Mouse (Mus musculus) hindbrain, embryonic 14.5 days (tissue): ENCODE measurements around the gene Hist1h4n. TPM values are rescaled to one million over a fixed set of nuclear protein-coding genes. Genes with fewer than 3 reads are reported as not detected.
"Not testable (repeated sequence)": the region's sequence is repeated elsewhere in the genome, so short reads cannot be mapped to it uniquely, and the experiment has no call there.

ENCODE experiments used
- ATAC-seq: fragments of 200-750 bp; cut with Nextera tagmentation; 2 replicates; pipeline ENCODE4 v1.8.0; 2017; ENCODE audit warnings: moderate number of reproducible peaks, mild to moderate bottlenecking, moderate TSS enrichment, moderate library complexity; ENCODE audit not compliant: low FRiP score
- DNase-seq: peaks from one replicate; pipeline ENCODE4 v3.0.0-alpha.2; 2015; ENCODE audit warnings: low spot score
- H3K27ac ChIP-seq: fragments of 300-500 bp; sonication (generic); 2 replicates; pipeline ENCODE4 v1.5.1; 2014; ENCODE audit warnings: mild to moderate bottlenecking, moderate library complexity
- H3K27me3 ChIP-seq: fragments of 300-500 bp; sonication (generic); 2 replicates; pipeline ENCODE4 v1.6.1; 2014; ENCODE audit warnings: mild to moderate bottlenecking, low read length, mixed read lengths; ENCODE audit not compliant: control insufficient read depth, insufficient read depth
- H3K36me3 ChIP-seq: fragments of 300-500 bp; sonication (generic); replicated peaks from 2 replicates; pipeline ENCODE4 v1.6.1; 2014; ENCODE audit not compliant: control insufficient read depth, insufficient read depth
- H3K4me1 ChIP-seq: fragments of 300-500 bp; sonication (generic); replicated peaks from 2 replicates; pipeline ENCODE4 v1.6.1; 2014; ENCODE audit warnings: antibody characterized with exemption, low read length, mixed read lengths; ENCODE audit not compliant: control insufficient read depth, insufficient read depth
- H3K4me2 ChIP-seq: fragments of 300-500 bp; sonication (generic); replicated peaks from 2 replicates; pipeline ENCODE4 v1.6.1; 2014; ENCODE audit warnings: mild to moderate bottlenecking, moderate library complexity
- H3K4me3 ChIP-seq: fragments of 300-500 bp; sonication (generic); replicated peaks from 2 replicates; pipeline ENCODE4 v1.5.1; 2014; ENCODE audit warnings: mild to moderate bottlenecking, low read length
- H3K9ac ChIP-seq: fragments of 300-500 bp; sonication (generic); 2 replicates; pipeline ENCODE4 v1.6.1; 2014
- H3K9me3 ChIP-seq: fragments of 300-500 bp; sonication (generic); 2 replicates; pipeline ENCODE4 v1.6.1; 2016; ENCODE audit warnings: low read length; ENCODE audit not compliant: control insufficient read depth
- WGBS: fragments of 180-500 bp; shearing (Covaris S2); extraction: QIAGEN DNeasy Blood & Tissue Kit; methylation state at CpG from one replicate; pipeline ENCODE4 v1.1.7; 2014; 5-methylcytosine and 5-hydroxymethylcytosine counted together
- polyA plus RNA-seq: library from polyadenylated mRNA; unstranded; fragments of >200 nt; fragmentation: Nextera tagmentation; extraction: Ambion mirVana; gene quantifications from 2 replicates; pipeline ENCODE4 v1.2.1, GENCODE M21; 2014

Gene Hist1h4n
- polyA plus RNA-seq: 5.5 and 8.9 TPM in 2 replicates

DNA sequence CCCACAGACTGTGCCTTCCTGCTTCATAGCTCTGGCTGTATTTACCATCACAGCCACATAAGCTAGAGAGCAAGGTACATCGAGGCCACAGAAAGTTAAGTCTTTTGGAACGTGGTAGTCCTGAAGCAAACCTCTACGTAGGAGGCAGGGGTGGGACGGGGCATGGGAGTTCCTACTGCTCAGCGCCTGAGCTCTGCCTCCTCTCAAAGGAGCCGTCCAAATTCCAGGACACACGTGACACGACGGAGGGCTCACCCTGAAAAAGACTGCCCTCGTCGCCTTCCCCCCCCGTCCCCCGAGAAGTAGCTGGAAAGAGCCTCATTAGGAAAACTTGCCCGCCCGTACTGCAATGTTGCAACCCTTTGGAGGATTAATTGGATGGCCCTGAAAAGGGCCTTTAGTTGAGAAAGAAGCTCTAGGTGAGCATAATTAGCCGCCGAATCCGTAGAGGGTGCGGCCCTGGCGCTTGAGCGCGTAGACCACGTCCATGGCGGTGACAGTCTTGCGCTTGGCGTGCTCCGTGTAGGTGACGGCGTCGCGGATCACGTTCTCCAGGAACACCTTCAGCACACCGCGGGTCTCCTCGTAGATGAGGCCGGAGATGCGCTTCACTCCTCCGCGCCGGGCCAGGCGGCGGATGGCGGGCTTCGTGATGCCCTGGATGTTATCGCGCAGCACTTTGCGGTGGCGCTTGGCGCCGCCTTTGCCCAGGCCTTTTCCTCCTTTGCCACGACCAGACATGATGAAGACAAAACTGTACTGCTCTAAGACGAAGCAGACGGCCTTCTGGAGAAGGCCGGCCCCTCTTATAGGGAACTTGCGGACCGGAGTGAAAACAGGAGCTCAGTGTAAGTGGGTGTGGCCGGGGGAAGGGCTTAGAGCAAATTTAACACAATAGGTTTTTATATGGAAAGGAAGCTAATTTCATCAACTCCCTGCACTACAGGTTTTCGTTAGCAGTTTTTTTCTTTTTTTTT is at the start of gene Hist1h4n:
Gene Hist1h4n, minus strand, starts transcription at position 779 of the 977 bp plus-strand sequence.
- H3K9ac ChIP-seq, H3K9me3 ChIP-seq, H3K27me3 ChIP-seq, H3K36me3 ChIP-seq, H3K27ac ChIP-seq, DNase-seq, H3K4me1 ChIP-seq: not testable (repeated sequence)
- 1% methylated on average over 22 of the region's 58 CpGs for WGBS
- Histone ChIP-seq H3K4me3 (peak within 1 kb of the TSS; percentile 14; the same call in 1 of the 2 replicates), H3K4me2 (peak within 1 kb of the TSS; percentile 45)
- ATAC-seq: peak; percentile 89

GRCm38 (mm10) chr13:21880735-21881134 is 48.7 kb upstream of the Hist1h4n start:
- Histone ChIP-seq H3K36me3 (no peaks in the 10 kb centered on the region), H3K9me3 (no peaks in the 10 kb centered on the region), H3K4me3 (no peak overlapping the region), H3K4me2 (no peak overlapping the region), H3K27me3 (0 out of 2 replicates have a peak, but pooled peaks cover 7% of the 10 kb centered on the region), H3K27ac (no peak overlapping the region), H3K4me1 (0 out of 2 replicates have a peak, but pooled peaks cover 4% of the 10 kb centered on the region), H3K9ac (no peak overlapping the region)
- no peak for ATAC-seq
- WGBS: 87% methylated on average over 6 of the region's 6 CpGs
- DNase-seq: no peak

DNA sequence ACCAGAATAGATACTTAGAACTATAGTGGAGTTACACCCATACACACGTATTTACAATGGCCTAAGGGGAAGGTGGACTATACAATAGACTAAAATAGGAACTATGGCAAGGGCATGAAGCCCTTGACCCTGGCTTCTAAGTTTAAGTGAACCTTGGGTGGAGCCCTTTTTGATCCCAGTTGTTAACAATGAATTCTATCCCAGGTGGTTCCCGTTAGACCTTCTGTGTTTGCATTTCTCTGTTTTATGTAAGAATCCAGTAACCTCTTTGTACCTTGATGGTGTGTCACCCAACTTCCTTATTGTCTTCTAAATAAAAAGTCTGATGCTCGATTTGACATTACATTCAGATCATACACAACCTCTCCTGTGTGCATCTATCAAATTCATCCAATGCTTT is 33.5 kb upstream of the Hist1h4n start:
- H3K4me3 ChIP-seq, H3K4me1 ChIP-seq, H3K36me3 ChIP-seq, DNase-seq, H3K27ac ChIP-seq, ATAC-seq, H3K27me3 ChIP-seq, H3K4me2 ChIP-seq, H3K9ac ChIP-seq, H3K9me3 ChIP-seq: not testable (repeated sequence)
- WGBS: 79% methylated on average over 3 of the region's 3 CpGs

DNA sequence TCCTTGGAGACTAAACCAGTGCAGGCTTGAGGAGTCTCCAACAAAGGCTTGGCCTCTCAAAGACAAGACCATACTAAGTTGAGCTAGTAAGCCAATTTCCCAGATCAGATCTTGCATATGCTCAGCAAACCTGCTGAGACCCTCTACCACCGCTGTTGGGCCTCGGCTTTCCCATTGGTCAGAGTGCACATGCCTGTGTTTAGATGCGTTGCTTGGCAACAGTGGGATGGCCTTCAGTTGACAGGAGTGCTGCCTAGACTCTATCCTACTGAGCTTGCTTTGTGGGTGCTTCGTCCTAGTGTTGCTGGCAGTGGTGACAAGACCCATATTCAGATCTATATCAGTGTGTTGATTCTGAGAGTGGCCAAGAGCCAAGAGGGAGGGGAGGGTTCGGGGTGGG is 29.6 kb upstream of the Hist1h4n start:
- Histone ChIP-seq H3K9me3 (peaks cover 6% of the 10 kb centered on the region; the same call in 1 of the 2 replicates), H3K4me1 (no peaks in the 10 kb centered on the region), H3K4me3 (no peak overlapping the region), H3K27ac (no peak overlapping the region), H3K4me2 (no peak overlapping the region), H3K9ac (no peak overlapping the region), H3K27me3 (no peaks in the 10 kb centered on the region), H3K36me3 (no peaks in the 10 kb centered on the region)
- ATAC-seq (no peak), DNase-seq (no peak)
- WGBS: 12% methylated on average over 5 of the region's 5 CpGs

GRCm38 (mm10) chr13:21855698-21856162 is 23.7 kb upstream of the Hist1h4n start:
- ATAC-seq: no peak
- H3K4me2 ChIP-seq: peak overlapping the region; percentile 46
- peak overlapping the region; percentile 37 for H3K4me3 ChIP-seq
- peak; percentile 85 for DNase-seq
- no peak overlapping the region for H3K27ac ChIP-seq
- no peaks in the 10 kb centered on the region for H3K9me3 ChIP-seq
- no peaks in the 10 kb centered on the region for H3K27me3 ChIP-seq
- H3K36me3 ChIP-seq: no peaks in the 10 kb centered on the region
- 1% methylated on average over 15 of the region's 15 CpGs for WGBS
- peak overlapping the region; percentile 35; the same call in 1 of the 2 replicates for H3K9ac ChIP-seq
- no peaks in the 10 kb centered on the region for H3K4me1 ChIP-seq

GRCm38 (mm10) chr13:21855146-21855545 is 23.1 kb upstream of the Hist1h4n start:
- no peaks in the 10 kb centered on the region for H3K36me3 ChIP-seq
- H3K9me3 ChIP-seq: no peaks in the 10 kb centered on the region
- H3K9ac ChIP-seq: no peak overlapping the region
- H3K4me2 ChIP-seq: peak overlapping the region; percentile 46
- no peak overlapping the region for H3K27ac ChIP-seq
- WGBS: 2% methylated on average over 11 of the region's 11 CpGs
- no peaks in the 10 kb centered on the region for H3K4me1 ChIP-seq
- peak overlapping the region; percentile 37 for H3K4me3 ChIP-seq
- peak; percentile 80 for DNase-seq
- ATAC-seq: peak; percentile 79
- no peaks in the 10 kb centered on the region for H3K27me3 ChIP-seq

DNA sequence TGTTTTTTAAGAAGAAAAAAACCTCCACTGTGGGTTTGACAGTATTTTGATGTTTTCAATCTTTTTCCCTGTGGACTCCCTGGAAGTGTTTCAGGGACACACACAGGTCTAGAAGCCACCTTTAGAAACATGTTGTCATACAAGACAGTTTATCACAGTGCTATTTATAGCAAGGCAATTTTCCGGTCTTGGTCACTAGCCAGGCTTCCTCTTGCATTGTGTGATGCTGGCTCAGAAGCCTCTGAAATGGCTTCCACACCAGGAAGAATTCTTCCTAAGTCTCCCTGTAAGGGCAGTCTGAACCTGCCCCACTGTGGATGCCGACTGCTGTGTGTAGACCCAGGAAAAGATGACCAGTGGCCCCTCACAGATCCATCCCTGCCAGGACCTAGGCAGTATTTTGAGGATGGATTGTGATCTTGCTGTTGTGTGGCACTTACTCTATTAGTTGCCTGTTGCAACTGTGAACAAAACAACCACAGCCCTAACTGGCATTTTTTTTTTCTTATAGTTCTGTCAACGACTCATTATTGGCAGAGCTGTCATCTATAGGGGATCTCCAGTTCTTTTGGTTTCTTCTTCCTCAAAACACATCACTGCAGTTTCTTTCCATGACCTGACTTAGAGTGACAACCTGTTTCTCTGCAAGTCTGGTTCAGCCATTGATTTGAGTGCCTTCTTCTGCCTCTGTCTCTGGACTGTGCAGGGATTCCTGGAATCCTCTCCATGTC is 20.4 kb upstream of the Hist1h4n start:
- no peak overlapping the region for H3K9ac ChIP-seq
- WGBS: 72% methylated on average over 3 of the region's 3 CpGs
- DNase-seq (no peak), ATAC-seq (no peak)
- no peaks in the 10 kb centered on the region for H3K4me1 ChIP-seq
- H3K27me3 ChIP-seq: no peaks in the 10 kb centered on the region
- H3K9me3 ChIP-seq: no peaks in the 10 kb centered on the region
- no peak overlapping the region for H3K4me2 ChIP-seq
- no peak overlapping the region for H3K4me3 ChIP-seq
- H3K36me3 ChIP-seq: no peaks in the 10 kb centered on the region
- H3K27ac ChIP-seq: no peak overlapping the region

DNA sequence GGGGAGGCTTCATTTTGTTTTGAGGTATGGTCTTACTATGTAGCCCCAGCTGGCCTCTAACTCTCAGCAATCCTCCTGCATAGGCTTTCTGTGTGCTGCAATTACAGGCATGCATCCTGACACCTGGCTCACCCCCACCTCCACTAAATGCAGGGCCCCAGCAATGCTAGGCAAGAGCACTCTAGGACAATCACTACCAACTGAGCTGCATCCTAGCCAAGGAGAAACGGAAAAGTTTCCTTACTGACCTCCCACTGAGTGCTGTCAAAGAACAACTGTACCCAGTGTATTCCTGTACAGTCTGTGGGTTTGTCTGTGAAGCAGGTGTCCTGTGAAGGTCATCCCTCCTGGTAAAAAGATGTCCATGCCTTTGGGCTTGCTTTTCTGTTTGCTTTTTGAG is 18.7 kb upstream of the Hist1h4n start:
- 24% methylated on average over 1 of the region's 1 CpGs for whole genome bisulfite sequencing
- H3K4me1 ChIP-seq, H3K36me3 ChIP-seq, H3K4me2 ChIP-seq, H3K9me3 ChIP-seq, DNase-seq, H3K27ac ChIP-seq, H3K4me3 ChIP-seq, H3K9ac ChIP-seq, ATAC-seq, H3K27me3 ChIP-seq: not testable (repeated sequence)

GRCm38 (mm10) chr13:21847883-21848282 is 15.9 kb upstream of the Hist1h4n start:
- Histone ChIP-seq H3K9ac (no peak overlapping the region), H3K4me1 (no peaks in the 10 kb centered on the region), H3K27ac (no peak overlapping the region), H3K4me3 (no peak overlapping the region), H3K36me3 (no peaks in the 10 kb centered on the region), H3K4me2 (no peak overlapping the region), H3K9me3 (no peaks in the 10 kb centered on the region), H3K27me3 (no peaks in the 10 kb centered on the region)
- DNase-seq: no peak
- 16% methylated on average over 8 of the region's 8 CpGs for WGBS
- ATAC-seq: no peak
